Mouse (Mus musculus) embryonic facial prominence, embryonic 14.5 days (tissue): ENCODE data around the gene Shank2. TPM values are rescaled to one million over a fixed set of nuclear protein-coding genes. Genes with fewer than 3 reads are reported as not detected.

Experiments used
- microRNA-seq: library from miRNA; unstranded; fragments of <30 nt; microRNA quantifications from one replicate; pipeline ENCODE4, GENCODE M21; 2016; ENCODE audit warnings: borderline number of aligned reads
- polyA plus RNA-seq: library from polyadenylated mRNA; unstranded; fragments of >200 nt; fragmentation: Nextera tagmentation; extraction: Ambion mirVana; gene quantifications from 2 replicates; pipeline ENCODE4 v1.2.1, GENCODE M21; 2014

Gene Shank2
- polyA plus RNA-seq, 1 experiment from 2014 or later = 0.72 TPM

Small RNA genes lying within 50 kb of the gene (microRNA-seq; reads per million reads assigned to microRNA genes)
- 3.5 reads per million, percentile 17 among the genes with 10 or more reads in this experiment for gene Mir3105

Other genes with a start within 250 kb of the Shank2 start
- 47.5 and 47.7 TPM in 2 replicates for gene Osbpl5, start 244.9 kb upstream of the Shank2 start, polyA plus RNA-seq
- gene Mrgprg, start 234.9 kb upstream of the Shank2 start, polyA plus RNA-seq = not detected in 2 replicates
- gene Mrgpre, start 217.4 kb upstream of the Shank2 start, polyA plus RNA-seq = 2.1 and 2.4 TPM in 2 replicates
- 4.6 and 6.8 TPM in 2 replicates for gene Nadsyn1, start 179.1 kb upstream of the Shank2 start, polyA plus RNA-seq
- 43.5 and 45.1 TPM in 2 replicates for gene Dhcr7, start 178.8 kb upstream of the Shank2 start, polyA plus RNA-seq
- gene Gm498, start 135.1 kb upstream of the Shank2 start, polyA plus RNA-seq = not detected in 2 replicates